Mouse (Mus musculus) kidney, postnatal 36 days (tissue): ENCODE measurements around the gene Olfr97.

Experiments
- DNase-seq, 2 experiments: peaks; one replicate each; pipeline ENCODE4 v3.0.0; 2021 to 2022; ENCODE audit warnings: mixed read lengths in 2 of 2

Olfr97 gene

GRCm38 (mm10) chr17:37194782-37195181 lies 42.3 kb downstream of the Olfr97 start:
- DNase-seq = no peak

- DNase-seq = no peak
Measured at GRCm38 (mm10) chr17:37193656-37194055, 43.5 kb downstream of the Olfr97 start, which contains the start of gene Ubd. Gene Ubd, plus strand, starts transcription at chr17:37193892.

GRCm38 (mm10) chr17:37193032-37193431 lies 44.1 kb downstream of the Olfr97 start:
- no peak for DNase-seq

GRCm38 (mm10) chr17:37190711-37191110 lies 46.4 kb downstream of the Olfr97 start:
- peak; percentile 67 to 71 for DNase-seq

GRCm38 (mm10) chr17:37185474-37185873 lies 51.7 kb downstream of the Olfr97 start:
- no peak for DNase-seq
